Mouse (Mus musculus) C2C12 (cell line): ENCODE data around the gene Nr4a2.

ENCODE experiments used
- CEBPB ChIP-seq: IDR thresholded peaks from one replicate; pipeline ENCODE4 v1.6.1; 2011; ENCODE audit warnings: low read depth, mild to moderate bottlenecking, control low read depth, moderate library complexity
- CTCF ChIP-seq: IDR thresholded peaks from one replicate; pipeline ENCODE4 v1.5.1; 2011; ENCODE audit not compliant: control insufficient read depth, insufficient read depth, insufficient read length
- MAX ChIP-seq: IDR thresholded peaks from one replicate; pipeline ENCODE4 v1.6.1; 2011; ENCODE audit warnings: mild to moderate bottlenecking, control low read depth
- MYOD1 ChIP-seq: IDR thresholded peaks from one replicate; pipeline ENCODE4 v1.6.1; 2011; ENCODE audit warnings: low read depth; ENCODE audit not compliant: control insufficient read depth, insufficient read length
- MYOG ChIP-seq: IDR thresholded peaks from one replicate; pipeline ENCODE4 v1.6.1; 2011; ENCODE audit not compliant: control insufficient read depth, insufficient read length; ENCODE audit errors: extremely low read depth
- USF1 ChIP-seq: IDR thresholded peaks from one replicate; pipeline ENCODE4 v1.6.1; 2011; ENCODE audit warnings: low read depth, mild to moderate bottlenecking, control low read depth, moderate library complexity

DNA sequence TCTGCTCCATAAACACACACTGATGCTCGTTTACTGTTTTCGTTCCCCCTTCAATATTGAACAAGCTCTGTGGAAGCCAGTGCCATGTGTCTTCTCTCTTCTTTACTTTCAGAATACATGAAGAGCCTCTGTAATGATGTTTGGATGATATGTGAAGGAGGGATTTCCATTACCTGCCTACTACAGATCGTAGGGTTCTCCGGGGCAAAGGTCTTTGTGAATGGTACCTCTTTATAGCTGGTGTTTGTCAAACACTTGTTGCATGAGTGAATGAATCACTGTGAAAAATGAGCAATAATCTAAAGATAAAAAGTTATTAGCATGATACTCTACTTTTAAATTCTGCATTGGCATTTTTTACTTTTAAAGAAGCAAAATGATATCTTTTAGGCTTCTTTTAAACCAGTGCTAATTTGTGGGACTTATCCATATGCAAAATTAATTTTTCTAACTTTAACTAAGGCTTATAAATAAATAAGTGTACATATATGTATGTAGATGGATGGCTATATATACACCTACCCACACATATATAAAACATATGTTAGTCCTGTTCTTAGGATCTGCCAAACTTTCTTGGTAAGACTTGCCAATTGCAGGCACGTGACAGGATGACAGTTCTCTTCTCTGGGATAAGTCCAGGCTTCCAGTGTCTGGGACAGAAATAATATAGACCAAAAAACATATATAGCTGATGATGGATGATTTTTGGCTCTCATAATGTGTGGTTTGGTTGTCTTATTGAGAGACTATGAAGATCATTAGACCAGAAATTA, 22.0 kb upstream of the Nr4a2 start:
- TF ChIP-seq CTCF (no peak), MYOD1 (no peak), MAX (no peak), MYOG (no peak), USF1 (no peak), CEBPB (no peak)
